ENCODE assay signal across 14 mouse cellular contexts in the genomic region with DNA sequence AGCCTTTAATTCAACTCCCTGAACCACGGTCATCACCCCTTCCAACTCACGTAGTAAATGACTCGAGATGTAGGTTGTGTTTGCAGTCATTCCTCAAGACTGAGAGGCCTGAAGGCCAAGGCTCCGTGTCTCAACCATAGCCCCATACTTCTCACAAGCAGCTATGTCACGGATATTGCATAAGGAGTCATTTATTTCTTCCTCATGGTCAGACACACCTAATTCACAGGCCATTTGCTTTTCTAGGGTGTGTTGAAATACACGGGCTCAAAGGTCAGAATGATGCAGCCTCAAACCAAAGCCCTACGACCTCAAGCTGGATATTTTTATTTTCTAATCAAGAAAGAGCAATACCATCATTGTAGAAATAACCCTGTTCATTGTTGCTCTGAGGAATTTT.
"Had no signal": no experiment of that assay in that cellular context is flagged by ENCODE, and none has a peak within 500 bp of the region (broad histone marks: within the 10 kb centered on the region; RNA-seq: fewer than 3 reads in every experiment).

No protein-coding gene starts in this region.

- H3K4me3 ChIP-seq: limb, embryonic 15.5 days; liver, embryonic 15.5 days; midbrain, embryonic 10.5 days; neural tube, embryonic 12.5 days had no signal

- H3K36me3 ChIP-seq: limb, embryonic 15.5 days; liver, embryonic 15.5 days; midbrain, embryonic 10.5 days; neural tube, embryonic 12.5 days had no signal

- H3K9ac ChIP-seq: limb, embryonic 15.5 days; liver, embryonic 15.5 days; lung, embryonic 14.5 days; neural tube, embryonic 12.5 days had no signal

- H3K27ac ChIP-seq: limb, embryonic 15.5 days; liver, embryonic 15.5 days; midbrain, embryonic 10.5 days; neural tube, embryonic 12.5 days had no signal

- H3K4me2 ChIP-seq: limb, embryonic 15.5 days; liver, embryonic 15.5 days; lung, embryonic 14.5 days; neural tube, embryonic 12.5 days had no signal

- DNase-seq: kidney, adult 8-10 months; kidney, postnatal 25 days; layer of hippocampus, adult 9-11 months; layer of hippocampus, postnatal 36 days; lung, embryonic 14.5 days; lung, postnatal 10 days; midbrain, embryonic 14.5 days; spleen, adult 18-20 months; thymus, adult 2 months; thymus, postnatal 25 days had no signal

- H3K27me3 ChIP-seq: limb, embryonic 15.5 days; liver, embryonic 15.5 days; neural tube, embryonic 12.5 days had no signal

- H3K9me3 ChIP-seq: limb, embryonic 15.5 days; liver, embryonic 15.5 days; midbrain, embryonic 10.5 days; neural tube, embryonic 12.5 days had no signal
